Mouse (Mus musculus): Measurements from ENCODE around the gene Cdc16. TPM values are rescaled to one million over a fixed set of nuclear protein-coding genes. Genes with fewer than 3 reads are reported as not detected.

The Cdc16 gene
- total RNA-seq, 1 experiment from 2014 or later, result 37.8 TPM

GRCm38 (mm10) chr8:13793097-13793745 lies 35.7 kb downstream of the Cdc16 start:
- ATAC-seq (ENCODE audit: extremely low read depth, insufficient number of reproducible peaks, low FRiP score, poor library complexity, severe bottlenecking), result no peak

GRCm38 (mm10) chr8:13793746-13794101 lies 36.2 kb downstream of the Cdc16 start:
- ATAC-seq (ENCODE audit: extremely low read depth, insufficient number of reproducible peaks, low FRiP score, poor library complexity, severe bottlenecking), result no peak

GRCm38 (mm10) chr8:13797676-13798075 lies 40.2 kb downstream of the Cdc16 start:
- ATAC-seq (ENCODE audit: extremely low read depth, insufficient number of reproducible peaks, low FRiP score, poor library complexity, severe bottlenecking), result no peak

- no peak for ATAC-seq (ENCODE audit: extremely low read depth, insufficient number of reproducible peaks, low FRiP score, poor library complexity, severe bottlenecking)
Measured at GRCm38 (mm10) chr8:13799566-13799965, 42.1 kb downstream of the Cdc16 start.

GRCm38 (mm10) chr8:13828598-13829172 lies 71.2 kb downstream of the Cdc16 start:
- ATAC-seq (ENCODE audit: extremely low read depth, insufficient number of reproducible peaks, low FRiP score, poor library complexity, severe bottlenecking), result no peak

Other genes starting within 250 kb of the Cdc16 start
- gene 1700029H14Rik, start 195.2 kb upstream of the Cdc16 start, total RNA-seq (2017), result 2.3 and 2.9 TPM in 2 replicates
- 437 and 443 TPM in 2 replicates for gene Rasa3, start 80.1 kb upstream of the Cdc16 start, total RNA-seq (2017)
- gene Cfap97d2, start 51.8 kb upstream of the Cdc16 start, total RNA-seq (2017), result not detected in 2 replicates
- gene Upf3a, start 27.9 kb downstream of the Cdc16 start, total RNA-seq (2017), result 30.1 and 34.1 TPM in 2 replicates
- gene AF366264, start 80.7 kb downstream of the Cdc16 start, total RNA-seq (2017), result not detected in 2 replicates
- 13.0 and 13.6 TPM in 2 replicates for gene Champ1, start 112.0 kb downstream of the Cdc16 start, total RNA-seq (2017)
- gene Coprs, start 132.6 kb downstream of the Cdc16 start, total RNA-seq (2017), result 0.37 and 1.0 TPM in 2 replicates

Measured in neutrophil, adult 5-6 weeks (primary cell).